Mouse (Mus musculus) liver, embryonic 14.5 days (tissue): ENCODE data around the gene Maml2. TPM values are rescaled to one million over a fixed set of nuclear protein-coding genes. Genes with fewer than 3 reads are reported as not detected.

Source experiments
- ATAC-seq: fragments of 200-750 bp; cut with Nextera tagmentation; 2 replicates; pipeline ENCODE4 v1.8.0; 2017; ENCODE audit warnings: moderate number of reproducible peaks, mild to moderate bottlenecking, moderate library complexity; ENCODE audit not compliant: insufficient read depth
- DNase-seq, 3 experiments: peaks; one replicate each; pipeline ENCODE4 v3.0.0-alpha.2; 2012 to 2013; ENCODE audit warnings: low read depth in 3 of 3, low spot score in 3 of 3
- H3K27ac ChIP-seq: fragments of 300-500 bp; sonication (generic); 2 replicates; pipeline ENCODE4 v1.5.1; 2014; ENCODE audit warnings: moderate library complexity, mild to moderate bottlenecking, control low read depth, inconsistent platforms
- H3K27me3 ChIP-seq: fragments of 300-500 bp; sonication (generic); 2 replicates; pipeline ENCODE4 v1.6.1; 2014; ENCODE audit warnings: mild to moderate bottlenecking, low read length, moderate library complexity; ENCODE audit not compliant: control insufficient read depth, insufficient read depth
- H3K36me3 ChIP-seq: fragments of 300-500 bp; sonication (generic); replicated peaks from 2 replicates; pipeline ENCODE4 v1.6.1; 2014; ENCODE audit warnings: low read depth; ENCODE audit not compliant: control insufficient read depth, insufficient read depth
- H3K4me1 ChIP-seq, 2 experiments: fragments of 200-500 bp in 1 of 2; fragments of 300-500 bp in 1 of 2; sonication (generic) in 1 of 2; replicated peaks; 2 replicates each; pipeline ENCODE4 v1.6.1; 2012 to 2014; ENCODE audit warnings: antibody characterized with exemption in 1 of 2, inconsistent platforms in 1 of 2, low read length in 1 of 2; ENCODE audit not compliant: control insufficient read depth in 2 of 2, insufficient read depth in 2 of 2
- H3K4me2 ChIP-seq: fragments of 300-500 bp; sonication (generic); 2 replicates; pipeline ENCODE4 v1.6.1; 2014; ENCODE audit warnings: low read depth, mild to moderate bottlenecking, control low read depth, moderate library complexity
- H3K4me3 ChIP-seq, 2 experiments: fragments of 200-500 bp in 1 of 2; fragments of 300-500 bp in 1 of 2; sonication (generic) in 1 of 2; 2 replicates each; pipeline ENCODE4 v1.5.1; 2012 to 2014; ENCODE audit warnings: low read depth in 2 of 2, low read length in 2 of 2, mild to moderate bottlenecking in 2 of 2, control low read depth in 1 of 2, inconsistent platforms in 1 of 2, moderate library complexity in 1 of 2; ENCODE audit not compliant: insufficient read depth in 1 of 2
- H3K9ac ChIP-seq: fragments of 300-500 bp; sonication (generic); replicated peaks from 2 replicates; pipeline ENCODE4 v1.6.1; 2014; ENCODE audit warnings: mild to moderate bottlenecking, control low read depth, moderate library complexity
- H3K9me3 ChIP-seq: fragments of 300-500 bp; sonication (generic); 2 replicates; pipeline ENCODE4 v1.6.1; 2016; ENCODE audit warnings: low read length, mixed read lengths; ENCODE audit not compliant: control insufficient read depth
- CTCF ChIP-seq: IDR thresholded peaks from 2 replicates; pipeline ENCODE4 v1.5.1; 2016; ENCODE audit warnings: antibody characterized with exemption, low read depth, control low read depth
- EP300 ChIP-seq: IDR thresholded peaks from 2 replicates; pipeline ENCODE4 v1.6.1; 2016; ENCODE audit warnings: antibody characterized with exemption, low read depth
- WGBS: fragments of 180-500 bp; shearing (Covaris S2); extraction: QIAGEN DNeasy Blood & Tissue Kit; methylation state at CpG from one replicate; pipeline ENCODE4 v1.1.7; 2014; ENCODE audit not compliant: insufficient replicate concordance; 5-methylcytosine and 5-hydroxymethylcytosine counted together
- polyA plus RNA-seq, 2 experiments: library from polyadenylated mRNA; depleted of rRNA in 1 of 2; stranded (reverse) in 1 of 2; unstranded in 1 of 2; fragments of >200 nt; fragmentation: Nextera tagmentation in 1 of 2; extraction: Ambion mirVana in 1 of 2; gene quantifications; 2 replicates each; pipeline versions ENCODE4 v1.2.1 to v1.2.3; 2012 to 2014

Maml2 gene
- polyA plus RNA-seq, 2 experiments: 0.65 to 0.66 TPM

DNA sequence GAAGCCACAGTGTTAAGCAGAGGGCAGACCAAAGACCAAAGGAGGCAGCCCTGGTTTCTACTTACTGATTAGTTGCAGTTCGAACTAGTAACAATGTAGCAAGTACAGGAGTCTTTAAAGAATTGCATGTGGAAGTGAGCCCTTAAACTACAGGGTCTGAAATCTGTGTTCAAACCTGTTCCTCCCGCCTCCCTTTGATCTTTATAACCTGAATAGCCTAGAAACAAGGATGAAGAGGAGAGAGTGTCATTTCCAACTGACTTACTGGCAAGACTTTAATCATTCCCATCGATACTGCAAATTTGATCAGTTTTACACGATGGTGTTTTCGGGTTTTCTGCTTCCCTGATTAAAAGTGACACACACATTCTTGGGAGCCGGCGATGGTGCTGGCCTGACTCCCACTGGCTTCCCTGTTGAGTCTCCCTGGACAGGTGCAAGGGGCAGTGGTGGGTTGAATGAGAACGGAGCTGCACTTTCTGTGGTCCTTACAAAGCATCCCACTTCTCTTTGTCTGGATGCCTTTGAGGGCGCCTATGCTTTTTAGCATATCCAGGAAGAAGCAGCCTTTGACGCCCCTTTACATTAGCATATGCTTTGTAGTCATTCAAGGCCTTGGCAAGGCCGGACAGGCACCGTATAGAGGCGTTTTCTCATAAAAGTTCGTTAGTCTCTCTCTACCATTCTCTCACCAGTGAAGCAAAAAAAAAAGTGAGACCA is 401.5 kb downstream of the Maml2 start:
- no peak for ATAC-seq

DNA sequence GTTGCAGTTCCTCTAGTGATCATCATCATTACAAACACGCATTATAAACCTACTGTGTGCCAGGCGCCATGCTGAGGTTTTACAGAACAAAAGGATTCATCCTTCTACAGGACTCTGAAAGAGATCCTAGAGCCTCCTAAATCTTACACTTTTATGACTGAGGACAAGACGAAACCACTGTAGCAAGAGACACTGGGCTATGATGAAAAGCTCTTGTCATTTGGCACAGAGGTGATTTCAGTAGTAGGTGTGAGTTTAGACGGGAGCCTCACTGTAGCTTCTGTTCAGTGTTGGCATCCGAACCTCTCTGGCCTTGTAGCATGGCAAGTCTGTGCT is 402.0 kb downstream of the Maml2 start:
- DNase-seq (no peak), ATAC-seq (no peak)
- H3K9ac ChIP-seq: no peak overlapping the region
- no peaks in the 10 kb centered on the region for H3K36me3 ChIP-seq
- no peak overlapping the region for H3K27ac ChIP-seq
- no peaks in the 10 kb centered on the region for H3K27me3 ChIP-seq
- no peak overlapping the region for H3K4me2 ChIP-seq
- TF ChIP-seq CTCF (no peak), EP300 (no peak)
- 56% methylated on average over 5 of the region's 5 CpGs for WGBS
- no peak overlapping the region for H3K4me3 ChIP-seq
- H3K4me1 ChIP-seq: no peaks in the 10 kb centered on the region
- no peaks in the 10 kb centered on the region for H3K9me3 ChIP-seq

More for the DNA sequence above, 401.5 kb downstream of the Maml2 start:
- no peak for DNase-seq
- Histone ChIP-seq H3K27me3 (no peaks in the 10 kb centered on the region), H3K9me3 (no peaks in the 10 kb centered on the region), H3K9ac (no peak overlapping the region), H3K27ac (no peak overlapping the region), H3K4me2 (no peak overlapping the region), H3K36me3 (no peaks in the 10 kb centered on the region), H3K4me3 (no peak overlapping the region), H3K4me1 (no peaks in the 10 kb centered on the region)
- 52% methylated on average over 14 of the region's 14 CpGs for WGBS
- TF ChIP-seq EP300 (no peak), CTCF (no peak)

GRCm38 (mm10) chr9:13701773-13702172 is 404.0 kb downstream of the Maml2 start:
- Histone ChIP-seq H3K9ac (no peak overlapping the region), H3K27me3 (no peaks in the 10 kb centered on the region), H3K4me1 (no peaks in the 10 kb centered on the region), H3K9me3 (no peaks in the 10 kb centered on the region), H3K36me3 (no peaks in the 10 kb centered on the region), H3K27ac (no peak overlapping the region), H3K4me3 (no peak overlapping the region), H3K4me2 (no peak overlapping the region)
- TF ChIP-seq CTCF (no peak), EP300 (no peak)
- ATAC-seq (no peak), DNase-seq (no peak)
- 75% methylated on average over 12 of the region's 12 CpGs for WGBS

DNA sequence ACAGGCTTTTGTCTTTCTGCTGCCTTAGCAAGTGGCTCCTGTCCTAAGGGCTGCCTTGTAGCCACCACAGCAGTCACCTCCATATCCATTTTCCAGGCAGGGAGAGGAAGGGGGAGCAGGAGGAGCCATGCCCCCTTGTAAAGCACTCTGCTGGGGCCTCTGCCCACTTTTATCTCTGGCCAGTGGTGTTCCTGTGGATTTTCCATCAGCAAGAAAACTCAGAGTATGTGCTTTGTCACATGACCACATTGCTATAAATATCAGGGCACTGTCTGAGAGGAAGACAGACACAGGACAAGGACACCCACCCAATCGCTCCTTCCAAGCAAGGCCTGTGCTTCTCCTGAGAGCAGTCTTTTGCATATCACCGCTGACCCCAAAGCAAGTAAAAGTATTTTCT is 405.3 kb downstream of the Maml2 start:
- Histone ChIP-seq H3K36me3 (no peaks in the 10 kb centered on the region), H3K9me3 (no peaks in the 10 kb centered on the region), H3K4me1 (no peaks in the 10 kb centered on the region), H3K4me2 (no peak overlapping the region), H3K4me3 (no peak overlapping the region), H3K9ac (no peak overlapping the region), H3K27ac (no peak overlapping the region), H3K27me3 (no peaks in the 10 kb centered on the region)
- DNase-seq (no peak), ATAC-seq (no peak)
- WGBS: 62% methylated on average over 2 of the region's 2 CpGs
- TF ChIP-seq CTCF: no peak
- no peak for TF ChIP-seq EP300

GRCm38 (mm10) chr9:13704917-13705316 is 407.2 kb downstream of the Maml2 start:
- ATAC-seq: no peak
- TF ChIP-seq CTCF (no peak), EP300 (no peak)
- 61% methylated on average over 4 of the region's 4 CpGs for WGBS

More at GRCm38 (mm10) chr9:13704917-13705316, 407.2 kb downstream of the Maml2 start:
- Histone ChIP-seq H3K4me2 (no peak overlapping the region), H3K4me3 (no peak overlapping the region), H3K9me3 (no peaks in the 10 kb centered on the region), H3K9ac (no peak overlapping the region), H3K36me3 (no peaks in the 10 kb centered on the region), H3K27me3 (no peaks in the 10 kb centered on the region), H3K4me1 (no peaks in the 10 kb centered on the region), H3K27ac (no peak overlapping the region)
- no peak for DNase-seq
